Mouse (Mus musculus) myocyte (in vitro differentiated cells): ENCODE data around the gene Tbx15. TPM values are rescaled to one million over a fixed set of nuclear protein-coding genes. Genes with fewer than 3 reads are reported as not detected.

Experiments
- H3K27me3 ChIP-seq: one replicate; pipeline ENCODE4 v1.6.1; 2011; ENCODE audit not compliant: control insufficient read depth, insufficient read depth, insufficient read length
- H3K36me3 ChIP-seq: one replicate; pipeline ENCODE4 v1.6.1; 2011; ENCODE audit not compliant: control insufficient read depth, insufficient read depth
- H3K4me2 ChIP-seq: one replicate; pipeline ENCODE4 v1.6.1; 2011; ENCODE audit warnings: low read depth, control low read depth
- H3K4me3 ChIP-seq: one replicate; pipeline ENCODE4 v1.5.1; 2011; ENCODE audit warnings: mild to moderate bottlenecking, control low read depth, moderate library complexity
- H3K79me2 ChIP-seq: one replicate; pipeline ENCODE4 v1.6.1; 2011; ENCODE audit not compliant: control insufficient read depth, insufficient read depth
- H3ac ChIP-seq: one replicate; pipeline ENCODE4 v1.6.1; 2011; ENCODE audit not compliant: control insufficient read depth, insufficient read length
- CEBPB ChIP-seq: IDR thresholded peaks from 2 replicates; pipeline ENCODE4 v1.6.1; 2011; ENCODE audit warnings: mild to moderate bottlenecking, moderate library complexity; ENCODE audit not compliant: poor library complexity, insufficient read depth, severe bottlenecking
- E2F4 ChIP-seq: IDR thresholded peaks from one replicate; pipeline ENCODE4 v1.6.1; 2011; ENCODE audit warnings: mild to moderate bottlenecking, control low read depth, moderate library complexity; ENCODE audit not compliant: insufficient read depth
- MAX ChIP-seq: IDR thresholded peaks from one replicate; pipeline ENCODE4 v1.6.1; 2011; ENCODE audit warnings: low read depth, mild to moderate bottlenecking, control low read depth
- MYOD1 ChIP-seq, 3 experiments: IDR thresholded peaks; one replicate each; pipeline ENCODE4 v1.6.1; 2011; ENCODE audit warnings: control low read depth in 2 of 3, low read depth in 2 of 3, mild to moderate bottlenecking in 2 of 3, moderate library complexity in 1 of 3; ENCODE audit not compliant: insufficient read length in 2 of 3, control insufficient read depth in 1 of 3
- MYOG ChIP-seq, 3 experiments: IDR thresholded peaks; one replicate each; pipeline ENCODE4 v1.6.1; 2011; ENCODE audit warnings: control low read depth in 2 of 3, low read depth in 2 of 3, mild to moderate bottlenecking in 2 of 3; ENCODE audit not compliant: insufficient read length in 2 of 3, control insufficient read depth in 1 of 3, insufficient read depth in 1 of 3
- POLR2A ChIP-seq: IDR thresholded peaks from one replicate; pipeline ENCODE4 v1.6.1; 2011; ENCODE audit warnings: low read depth, mild to moderate bottlenecking, control low read depth, moderate library complexity; ENCODE audit not compliant: insufficient read length
- POLR2AphosphoS2 ChIP-seq: IDR thresholded peaks from one replicate; pipeline ENCODE4 v1.6.1; 2011; ENCODE audit warnings: low read depth, control low read depth; ENCODE audit not compliant: insufficient read length
- REST ChIP-seq: IDR thresholded peaks from one replicate; pipeline ENCODE4 v1.6.1; 2011; ENCODE audit warnings: mild to moderate bottlenecking, control low read depth, moderate library complexity; ENCODE audit not compliant: insufficient read depth, insufficient read length
- SRF ChIP-seq: IDR thresholded peaks from one replicate; pipeline ENCODE4 v1.6.1; 2011; ENCODE audit warnings: low read depth; ENCODE audit not compliant: control insufficient read depth, insufficient read length
- TCF12 ChIP-seq: IDR thresholded peaks from one replicate; pipeline ENCODE4 v1.6.1; 2011; ENCODE audit warnings: mild to moderate bottlenecking, control low read depth; ENCODE audit not compliant: poor library complexity, insufficient read depth, severe bottlenecking
- TCF3 ChIP-seq: IDR thresholded peaks from one replicate; pipeline ENCODE4 v1.6.1; 2011; ENCODE audit warnings: low read depth, control low read depth; ENCODE audit not compliant: insufficient read length
- USF1 ChIP-seq: IDR thresholded peaks from one replicate; pipeline ENCODE4 v1.6.1; 2011; ENCODE audit warnings: low read depth, mild to moderate bottlenecking, control low read depth, moderate library complexity
- polyA plus RNA-seq: library from polyadenylated mRNA; unstranded; fragments of >200 nt; fragmentation: generic; extraction: Trizol; gene quantifications from one replicate; pipeline ENCODE4 v1.2.1, GENCODE M21; 2012; ENCODE audit warnings: missing spikeins

Tbx15 gene
- polyA plus RNA-seq, 1 experiment, result 24.8 TPM

- no peak overlapping the region for H3K4me2 ChIP-seq
- H3ac ChIP-seq, result no peak overlapping the region
- H3K36me3 ChIP-seq, result no peaks in the 10 kb centered on the region
- no peak overlapping the region for H3K4me3 ChIP-seq
- no peaks in the 10 kb centered on the region for H3K79me2 ChIP-seq
- TF ChIP-seq MYOD1 (IDR thresholded peaks at IDR 0.05; ENCODE audit: control insufficient read depth in 1 of 3, insufficient read length in 2 of 3, low read depth in 2 of 3), result no peak
- no peak for TF ChIP-seq TCF3
- TF ChIP-seq POLR2A, result no peak
- no peak for TF ChIP-seq USF1
- no peak for TF ChIP-seq MYOG (IDR thresholded peaks at IDR 0.05; ENCODE audit: control insufficient read depth in 1 of 3, insufficient read depth in 1 of 3, insufficient read length in 2 of 3, low read depth in 2 of 3)
- no peak for TF ChIP-seq REST
- no peak for TF ChIP-seq SRF
- TF ChIP-seq MAX, result no peak
- H3K27me3 ChIP-seq, result no peaks in the 10 kb centered on the region
Observed at GRCm38 (mm10) chr3:99247586-99247985, 7.4 kb downstream of the Tbx15 start.

GRCm38 (mm10) chr3:99247996-99248801 is 8.0 kb downstream of the Tbx15 start:
- H3K4me2 ChIP-seq, result no peak overlapping the region
- no peak overlapping the region for H3K4me3 ChIP-seq
- no peaks in the 10 kb centered on the region for H3K36me3 ChIP-seq
- no peak for TF ChIP-seq TCF3
- no peak for TF ChIP-seq REST
- TF ChIP-seq SRF, result no peak
- TF ChIP-seq MYOD1 (IDR thresholded peaks at IDR 0.05; ENCODE audit: control insufficient read depth in 1 of 3, insufficient read length in 2 of 3, low read depth in 2 of 3), result no peak
- TF ChIP-seq MYOG (IDR thresholded peaks at IDR 0.05; ENCODE audit: control insufficient read depth in 1 of 3, insufficient read depth in 1 of 3, insufficient read length in 2 of 3, low read depth in 2 of 3), result no peak
- TF ChIP-seq TCF12, result no peak
- no peak for TF ChIP-seq POLR2AphosphoS2
- no peak for TF ChIP-seq E2F4
- no peak for TF ChIP-seq MAX
- no peak for TF ChIP-seq POLR2A
- no peak for TF ChIP-seq USF1
- TF ChIP-seq CEBPB, result no peak
- H3K27me3 ChIP-seq, result no peaks in the 10 kb centered on the region
- H3K79me2 ChIP-seq, result no peaks in the 10 kb centered on the region
- no peak overlapping the region for H3ac ChIP-seq

GRCm38 (mm10) chr3:99248831-99249550 is 8.8 kb downstream of the Tbx15 start:
- H3K4me3 ChIP-seq, result no peak overlapping the region
- no peak overlapping the region for H3K4me2 ChIP-seq
- no peaks in the 10 kb centered on the region for H3K27me3 ChIP-seq

GRCm38 (mm10) chr3:99249551-99249870 is 9.3 kb downstream of the Tbx15 start:
- Histone ChIP-seq H3K4me3 (no peak overlapping the region), H3K79me2 (peaks cover 2% of the 10 kb centered on the region), H3K4me2 (no peak overlapping the region), H3ac (no peak overlapping the region), H3K36me3 (no peaks in the 10 kb centered on the region), H3K27me3 (no peaks in the 10 kb centered on the region)
- no peak for TF ChIP-seq SRF
- no peak for TF ChIP-seq MAX
- TF ChIP-seq POLR2A, result no peak
- no peak for TF ChIP-seq CEBPB
- no peak for TF ChIP-seq MYOG (IDR thresholded peaks at IDR 0.05; ENCODE audit: control insufficient read depth in 1 of 3, insufficient read depth in 1 of 3, insufficient read length in 2 of 3, low read depth in 2 of 3)
- TF ChIP-seq MYOD1 (IDR thresholded peaks at IDR 0.05; ENCODE audit: control insufficient read depth in 1 of 3, insufficient read length in 2 of 3, low read depth in 2 of 3), result no peak
- TF ChIP-seq TCF12, result no peak
- TF ChIP-seq TCF3, result no peak
- TF ChIP-seq E2F4, result no peak
- TF ChIP-seq REST, result no peak
- TF ChIP-seq POLR2AphosphoS2, result no peak
- TF ChIP-seq USF1, result no peak

More at GRCm38 (mm10) chr3:99248831-99249550, 8.8 kb downstream of the Tbx15 start:
- no peak overlapping the region for H3ac ChIP-seq
- H3K36me3 ChIP-seq, result no peaks in the 10 kb centered on the region
- TF ChIP-seq MYOG (IDR thresholded peaks at IDR 0.05; ENCODE audit: control insufficient read depth in 1 of 3, insufficient read depth in 1 of 3, insufficient read length in 2 of 3, low read depth in 2 of 3) (no peak), USF1 (no peak), TCF12 (no peak), TCF3 (no peak)
- no peaks in the 10 kb centered on the region for H3K79me2 ChIP-seq

DNA sequence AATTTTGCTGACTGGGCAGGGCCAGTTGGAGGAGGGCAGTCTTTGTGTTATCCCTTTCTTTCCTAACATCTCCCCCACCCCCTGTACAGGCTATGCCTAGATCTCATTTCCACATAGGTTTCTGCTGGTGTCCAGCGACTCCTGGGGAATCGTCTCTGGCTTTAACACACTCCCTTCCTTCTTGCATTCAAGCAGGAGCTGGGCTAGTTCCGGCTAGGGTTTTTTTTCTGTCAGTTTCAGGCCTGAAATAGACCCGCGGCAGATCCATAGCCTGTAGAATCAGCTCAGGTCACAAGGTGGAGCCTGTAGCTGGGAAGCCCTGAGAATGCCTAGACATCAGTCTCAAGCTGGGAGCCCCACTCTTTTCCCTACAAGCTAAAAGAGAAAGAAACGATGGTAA is 9.7 kb downstream of the Tbx15 start:
- no peaks in the 10 kb centered on the region for H3K27me3 ChIP-seq
- peaks cover 6% of the 10 kb centered on the region for H3K79me2 ChIP-seq
- no peaks in the 10 kb centered on the region for H3K36me3 ChIP-seq
- H3K4me3 ChIP-seq, result no peak overlapping the region
- H3K4me2 ChIP-seq, result no peak overlapping the region
- no peak overlapping the region for H3ac ChIP-seq
- TF ChIP-seq MYOG (IDR thresholded peaks at IDR 0.05; ENCODE audit: control insufficient read depth in 1 of 3, insufficient read depth in 1 of 3, insufficient read length in 2 of 3, low read depth in 2 of 3), result no peak
- TF ChIP-seq E2F4, result no peak
- no peak for TF ChIP-seq MYOD1 (IDR thresholded peaks at IDR 0.05; ENCODE audit: control insufficient read depth in 1 of 3, insufficient read length in 2 of 3, low read depth in 2 of 3)
- no peak for TF ChIP-seq CEBPB
- no peak for TF ChIP-seq MAX
- no peak for TF ChIP-seq TCF3
- no peak for TF ChIP-seq POLR2A
- no peak for TF ChIP-seq USF1
- no peak for TF ChIP-seq POLR2AphosphoS2
